Mouse (Mus musculus) liver, postnatal 0 days (tissue): ENCODE measurements at regions not wholly inside any gene's neighbourhood (a gene's known extent, or its start where the extent isn't known, plus 50 kb on each side); places are given as distances from the start of the nearest gene placed in this dataset.

Experiments used
- ATAC-seq: fragments of 200-750 bp; cut with Nextera tagmentation; 2 replicates; pipeline ENCODE4 v1.8.0; 2017; ENCODE audit warnings: mild to moderate bottlenecking, moderate library complexity
- DNase-seq: peaks from one replicate; pipeline ENCODE4 v3.0.0-alpha.2; 2016
- H3K27ac ChIP-seq: fragments of 300-500 bp; sonication (generic); 2 replicates; pipeline ENCODE4 v1.5.1; 2014; ENCODE audit warnings: antibody characterized with exemption, moderate library complexity, mild to moderate bottlenecking, low read depth
- H3K27me3 ChIP-seq: fragments of 300-500 bp; sonication (generic); 2 replicates; pipeline ENCODE4 v1.6.1; 2014; ENCODE audit warnings: low read length, control low read depth, mixed read lengths; ENCODE audit not compliant: insufficient read depth
- H3K36me3 ChIP-seq: fragments of 300-500 bp; sonication (generic); replicated peaks from 2 replicates; pipeline ENCODE4 v1.6.1; 2014; ENCODE audit warnings: mild to moderate bottlenecking, control low read depth, low read length, moderate library complexity, mixed read lengths; ENCODE audit not compliant: insufficient read depth
- H3K4me1 ChIP-seq: fragments of 300-500 bp; sonication (generic); 2 replicates; pipeline ENCODE4 v1.6.1; 2014; ENCODE audit warnings: antibody characterized with exemption, mild to moderate bottlenecking, control low read depth; ENCODE audit not compliant: insufficient read depth
- H3K4me2 ChIP-seq: fragments of 300-500 bp; sonication (generic); 2 replicates; pipeline ENCODE4 v1.6.1; 2014; ENCODE audit warnings: low read depth, mild to moderate bottlenecking, low read length, moderate library complexity, mixed read lengths
- H3K4me3 ChIP-seq: fragments of 300-500 bp; sonication (generic); 2 replicates; pipeline ENCODE4 v1.5.1; 2014; ENCODE audit warnings: low read depth, low read length
- H3K9ac ChIP-seq: fragments of 300-500 bp; sonication (generic); replicated peaks from 2 replicates; pipeline ENCODE4 v1.6.1; 2014; ENCODE audit warnings: mild to moderate bottlenecking, moderate library complexity
- H3K9me3 ChIP-seq: fragments of 300-500 bp; sonication (generic); 2 replicates; pipeline ENCODE4 v1.6.1; 2016; ENCODE audit warnings: mild to moderate bottlenecking, control low read depth, low read length, mixed read lengths
- CTCF ChIP-seq: sonication (generic); IDR thresholded peaks from 2 replicates; pipeline ENCODE4 v1.5.1; 2016; ENCODE audit warnings: antibody characterized with exemption, low read depth
- EP300 ChIP-seq: IDR thresholded peaks from 2 replicates; pipeline ENCODE4 v1.6.1; 2016; ENCODE audit warnings: antibody characterized with exemption, low read depth, mild to moderate bottlenecking
- WGBS: fragments of 180-500 bp; shearing (Covaris S2); extraction: QIAGEN DNeasy Blood & Tissue Kit; methylation state at CpG from one replicate; pipeline ENCODE4 v1.1.7; 2014; ENCODE audit not compliant: insufficient replicate concordance; 5-methylcytosine and 5-hydroxymethylcytosine counted together

DNA sequence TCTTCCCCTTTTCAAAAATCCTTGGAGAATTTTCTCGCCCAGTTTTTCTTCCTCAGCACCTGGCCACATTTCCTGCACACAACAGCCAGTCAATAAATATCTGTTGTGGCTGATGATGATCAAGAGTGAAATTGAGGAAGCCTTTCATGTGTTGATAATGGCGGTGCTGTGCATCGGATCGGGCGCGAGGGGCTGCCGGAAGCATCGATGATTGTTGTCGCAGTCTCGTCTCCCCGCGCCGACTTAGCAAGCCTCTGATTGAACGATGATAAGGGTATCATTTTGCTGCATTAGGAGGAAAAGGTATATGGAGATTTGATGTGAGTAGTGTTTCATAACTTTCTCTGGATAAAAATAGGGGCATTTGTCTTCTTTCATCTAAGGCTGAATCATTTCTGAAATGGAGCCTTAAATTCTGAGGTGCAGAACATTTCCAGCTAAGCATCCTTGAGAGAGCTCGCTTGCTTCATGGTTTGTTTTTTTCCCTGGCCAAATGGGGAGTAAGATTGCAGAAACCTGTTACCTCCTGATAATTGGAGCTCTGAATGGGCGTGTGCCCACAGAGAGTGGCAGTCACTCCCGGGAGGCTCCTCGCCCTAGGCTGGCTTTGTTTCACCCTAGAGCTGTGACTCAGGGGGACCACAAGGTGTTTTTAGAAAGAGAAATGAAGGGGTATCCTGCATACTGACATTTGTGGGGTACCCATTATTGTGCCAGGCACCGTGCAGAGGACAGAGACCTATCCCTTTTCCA lies 94.8 kb upstream of the Podxl start:
- 53% methylated on average over 19 of the region's 19 CpGs for WGBS
- 0 out of 2 replicates have a peak overlapping the region, but pooled peaks have one; percentile 7 for H3K9ac ChIP-seq
- peak overlapping the region; percentile 62 for H3K4me2 ChIP-seq
- no peaks in the 10 kb centered on the region for H3K9me3 ChIP-seq
- H3K4me3 ChIP-seq, result peak overlapping the region; percentile 24
- ATAC-seq, result peak; percentile 97
- peak; percentile 61 for DNase-seq
- TF ChIP-seq CTCF (no peak), EP300 (peak; percentile 95)
- peak overlapping the region; percentile 69 for H3K27ac ChIP-seq
- H3K27me3 ChIP-seq, result no peaks in the 10 kb centered on the region
- peaks cover 17% of the 10 kb centered on the region for H3K4me1 ChIP-seq
- no peaks in the 10 kb centered on the region for H3K36me3 ChIP-seq

DNA sequence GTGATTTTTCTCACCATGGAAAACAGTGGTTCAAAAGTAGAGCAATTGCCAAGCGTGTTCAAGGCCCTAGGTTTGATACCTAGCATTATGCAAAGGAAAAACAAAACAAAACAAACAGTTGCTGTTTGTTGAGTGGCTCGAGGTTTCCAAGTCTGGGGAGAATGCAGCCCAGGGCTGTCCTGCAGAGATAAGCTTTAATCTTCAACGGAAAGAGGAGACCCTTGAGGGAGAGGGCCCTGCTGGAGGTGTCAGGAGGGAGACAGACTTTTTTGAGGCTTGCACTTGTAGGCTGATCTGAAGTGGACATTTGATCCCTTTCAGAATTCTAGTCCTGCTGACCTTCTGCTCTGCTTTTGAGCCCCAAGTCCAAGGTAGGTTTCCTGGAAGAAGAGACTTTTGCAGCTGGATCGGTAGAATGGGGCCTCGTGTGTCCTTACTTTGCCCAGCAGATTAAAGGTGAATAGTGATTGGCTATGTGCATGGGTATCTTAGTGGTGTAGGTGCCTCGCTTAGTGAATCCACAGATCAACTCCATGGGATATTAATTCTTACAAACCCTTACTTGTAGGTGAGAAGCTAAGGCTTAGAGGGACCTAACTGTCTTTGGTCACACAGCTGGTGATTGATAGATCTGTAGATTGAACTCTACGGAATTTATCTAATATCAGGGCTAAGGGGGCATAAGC lies 87.2 kb upstream of the Podxl start:
- H3K9me3 ChIP-seq, result no peaks in the 10 kb centered on the region
- H3K4me3 ChIP-seq, result no peak overlapping the region
- H3K4me2 ChIP-seq, result peak overlapping the region; percentile 40

DNA sequence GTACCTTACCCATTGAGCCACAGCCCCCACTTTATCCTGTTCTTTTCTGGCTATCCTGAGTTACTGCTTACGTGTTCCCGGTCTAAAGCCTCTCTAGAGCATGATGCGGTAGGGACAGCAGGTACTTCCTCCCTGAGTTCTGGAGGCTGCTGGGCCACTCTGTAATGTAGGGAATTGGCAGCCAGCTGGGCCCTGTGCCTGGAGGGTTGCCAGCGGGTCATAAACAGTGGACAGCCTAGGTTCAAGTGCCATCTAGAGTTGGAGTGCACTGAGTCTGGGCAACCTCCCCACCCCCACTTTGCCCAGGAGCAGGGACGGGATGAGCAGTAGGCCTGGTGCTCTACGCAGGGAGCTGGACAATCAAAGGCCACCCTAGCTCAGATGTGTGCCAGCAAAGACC lies 81.5 kb upstream of the Podxl start:
- WGBS, result 84% methylated on average over 6 of the region's 6 CpGs
- Histone ChIP-seq H3K4me1 (peaks cover 6% of the 10 kb centered on the region; the same call in 1 of the 2 replicates), H3K4me3 (no peak overlapping the region), H3K9ac (no peak overlapping the region), H3K9me3 (no peaks in the 10 kb centered on the region), H3K27ac (no peak overlapping the region), H3K27me3 (no peaks in the 10 kb centered on the region), H3K36me3 (no peaks in the 10 kb centered on the region), H3K4me2 (no peak overlapping the region)
- DNase-seq (no peak), ATAC-seq (no peak)
- TF ChIP-seq CTCF (no peak), EP300 (no peak)

More for the DNA sequence above, 87.2 kb upstream of the Podxl start:
- TF ChIP-seq EP300, result peak; percentile 92
- no peak for TF ChIP-seq CTCF
- ATAC-seq (peak; percentile 79), DNase-seq (no peak)
- Histone ChIP-seq H3K27ac (no peak overlapping the region), H3K4me1 (peaks cover 4% of the 10 kb centered on the region; the same call in 1 of the 2 replicates), H3K36me3 (no peaks in the 10 kb centered on the region), H3K9ac (no peak overlapping the region), H3K27me3 (no peaks in the 10 kb centered on the region)
- WGBS, result 41% methylated on average over 7 of the region's 7 CpGs

DNA sequence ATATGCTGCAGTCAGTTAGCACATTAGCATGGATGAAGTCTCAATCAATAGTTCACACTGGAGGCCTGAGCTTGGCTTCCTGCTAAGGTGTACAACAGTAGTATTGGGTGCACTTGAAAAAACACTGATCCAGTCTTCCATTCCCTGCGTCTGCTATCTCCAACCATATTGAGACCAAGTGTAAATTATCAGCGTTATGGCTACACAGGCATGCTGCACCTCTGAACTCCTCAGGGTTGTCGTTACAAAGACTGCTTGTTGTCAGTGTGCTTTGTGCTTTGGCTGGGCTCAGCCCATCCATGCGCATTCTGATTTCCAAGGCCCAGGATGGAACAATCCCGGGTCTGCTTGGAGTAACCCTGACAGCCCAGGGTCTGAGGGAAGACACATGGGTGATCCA lies 80.7 kb upstream of the Podxl start:
- H3K9ac ChIP-seq, result no peak overlapping the region
- no peak for TF ChIP-seq CTCF
- TF ChIP-seq EP300, result peak; percentile 74
- H3K4me1 ChIP-seq, result peaks cover 6% of the 10 kb centered on the region; the same call in 1 of the 2 replicates
- ATAC-seq (0 out of 2 replicates have a peak, but pooled peaks have one; percentile 32), DNase-seq (no peak)
- no peaks in the 10 kb centered on the region for H3K27me3 ChIP-seq
- no peak overlapping the region for H3K4me2 ChIP-seq
- H3K9me3 ChIP-seq, result no peaks in the 10 kb centered on the region
- H3K4me3 ChIP-seq, result no peak overlapping the region
- no peaks in the 10 kb centered on the region for H3K36me3 ChIP-seq
- 56% methylated on average over 5 of the region's 5 CpGs for WGBS
- no peak overlapping the region for H3K27ac ChIP-seq

DNA sequence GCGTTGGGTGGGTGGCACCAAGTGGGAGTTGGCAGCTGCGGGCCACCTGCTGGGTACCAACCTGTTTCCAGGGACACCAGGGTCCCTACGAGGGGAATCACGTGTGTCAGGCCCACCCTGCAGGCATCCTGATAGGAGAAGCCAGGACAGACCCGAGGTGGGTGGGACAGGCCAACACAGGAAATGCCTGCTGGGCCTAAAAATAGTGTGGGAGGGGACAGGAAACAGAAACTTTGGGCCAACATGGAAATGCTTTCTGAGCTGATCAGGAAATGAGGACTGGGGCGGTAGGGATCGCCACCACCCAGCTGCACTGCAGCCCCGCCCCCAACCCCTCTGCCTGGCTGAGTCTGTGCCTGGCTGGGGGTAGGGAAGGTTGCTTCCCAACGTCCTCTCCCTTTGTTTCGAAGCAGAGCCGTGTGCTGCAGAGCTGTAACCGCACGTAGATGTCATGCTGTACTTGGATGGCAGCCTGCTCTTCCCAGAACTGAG lies 78.7 kb upstream of the Podxl start:
- ATAC-seq (peak; percentile 79), DNase-seq (peak; percentile 62)
- peak; percentile 27; the same call in 1 of the 2 replicates for TF ChIP-seq EP300
- no peak for TF ChIP-seq CTCF
- H3K4me3 ChIP-seq, result no peak overlapping the region
- H3K9ac ChIP-seq, result no peak overlapping the region
- no peak overlapping the region for H3K4me2 ChIP-seq
- H3K4me1 ChIP-seq, result peaks cover 11% of the 10 kb centered on the region
- no peaks in the 10 kb centered on the region for H3K27me3 ChIP-seq
- 0 out of 2 replicates have a peak overlapping the region, but pooled peaks have one; percentile 49 for H3K27ac ChIP-seq
- H3K9me3 ChIP-seq, result no peaks in the 10 kb centered on the region
- WGBS, result 10% methylated on average over 13 of the region's 13 CpGs
- no peaks in the 10 kb centered on the region for H3K36me3 ChIP-seq

DNA sequence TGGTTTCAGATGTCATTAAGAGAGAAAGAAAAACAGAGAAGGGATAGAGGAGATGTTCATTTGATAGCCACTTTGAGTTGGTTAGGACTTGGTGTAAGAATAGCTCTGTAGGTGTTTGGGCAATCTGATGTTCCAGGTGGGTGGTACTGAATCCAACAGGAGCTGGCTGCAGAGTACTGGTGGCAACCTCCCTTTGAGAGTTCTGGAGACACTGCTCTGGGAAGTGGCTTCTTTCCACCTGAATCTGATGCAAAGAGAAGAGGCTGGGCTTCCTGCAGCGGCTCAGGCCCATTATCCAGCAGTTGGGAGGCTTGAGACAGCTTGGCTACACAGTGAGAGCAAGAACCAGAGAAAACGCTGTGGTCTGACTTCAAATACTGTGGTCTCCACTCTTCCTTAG lies 77.0 kb upstream of the Podxl start:
- Histone ChIP-seq H3K4me2 (no peak overlapping the region), H3K4me1 (peaks cover 11% of the 10 kb centered on the region), H3K4me3 (no peak overlapping the region), H3K27ac (no peak overlapping the region), H3K27me3 (no peaks in the 10 kb centered on the region), H3K9me3 (no peaks in the 10 kb centered on the region), H3K36me3 (no peaks in the 10 kb centered on the region), H3K9ac (no peak overlapping the region)
- no peak for TF ChIP-seq EP300
- TF ChIP-seq CTCF, result no peak
- WGBS, result 67% methylated on average over 2 of the region's 2 CpGs
- DNase-seq (no peak), ATAC-seq (no peak)
